Mouse (Mus musculus) heart, embryonic 16.5 days (tissue): ENCODE data around the gene Car6. TPM values are rescaled to one million over a fixed set of nuclear protein-coding genes. Genes with fewer than 3 reads are reported as not detected.

Experiments used
- ATAC-seq: fragments of 200-750 bp; cut with Nextera tagmentation; replicated peaks from 2 replicates; pipeline ENCODE4 v1.8.0; 2017; ENCODE audit warnings: moderate number of reproducible peaks; ENCODE audit not compliant: insufficient read depth, low FRiP score; ENCODE audit errors: extremely low read depth
- H3K27ac ChIP-seq: fragments of 300-500 bp; sonication (generic); 2 replicates; pipeline ENCODE4 v1.5.1; 2014; ENCODE audit warnings: mild to moderate bottlenecking, low read length, control low read depth, moderate library complexity
- H3K27me3 ChIP-seq: fragments of 300-500 bp; sonication (generic); 2 replicates; pipeline ENCODE4 v1.6.1; 2014; ENCODE audit warnings: low read length, mixed read lengths; ENCODE audit not compliant: control insufficient read depth, insufficient read depth
- H3K36me3 ChIP-seq: fragments of 300-500 bp; sonication (generic); 2 replicates; pipeline ENCODE4 v1.6.1; 2014; ENCODE audit not compliant: control insufficient read depth, insufficient read depth
- H3K4me1 ChIP-seq: fragments of 300-500 bp; sonication (generic); 2 replicates; pipeline ENCODE4 v1.6.1; 2014; ENCODE audit warnings: low read length, mixed read lengths; ENCODE audit not compliant: control insufficient read depth, insufficient read depth
- H3K4me2 ChIP-seq: fragments of 300-500 bp; sonication (generic); 2 replicates; pipeline ENCODE4 v1.6.1; 2014; ENCODE audit warnings: low read depth, mild to moderate bottlenecking, control low read depth, low read length
- H3K4me3 ChIP-seq: fragments of 300-500 bp; sonication (generic); 2 replicates; pipeline ENCODE4 v1.5.1; 2014; ENCODE audit warnings: mild to moderate bottlenecking, control low read depth, low read length
- H3K9ac ChIP-seq: fragments of 300-500 bp; sonication (generic); 2 replicates; pipeline ENCODE4 v1.6.1; 2014; ENCODE audit warnings: low read length, control low read depth
- H3K9me3 ChIP-seq: fragments of 300-500 bp; sonication (generic); replicated peaks from 2 replicates; pipeline ENCODE4 v1.6.1; 2016; ENCODE audit warnings: low read length; ENCODE audit not compliant: control insufficient read depth
- WGBS: fragments of 180-500 bp; shearing (Covaris S2); extraction: QIAGEN DNeasy Blood & Tissue Kit; methylation state at CpG from one replicate; pipeline ENCODE4 v1.1.7; 2014; 5-methylcytosine and 5-hydroxymethylcytosine counted together
- polyA plus RNA-seq: library from polyadenylated mRNA; unstranded; fragments of >200 nt; fragmentation: Nextera tagmentation; extraction: Ambion mirVana; gene quantifications from 2 replicates; pipeline ENCODE4 v1.2.1, GENCODE M21; 2015

The Car6 gene
- polyA plus RNA-seq, 1 experiment from 2014 or later, result not detected

DNA sequence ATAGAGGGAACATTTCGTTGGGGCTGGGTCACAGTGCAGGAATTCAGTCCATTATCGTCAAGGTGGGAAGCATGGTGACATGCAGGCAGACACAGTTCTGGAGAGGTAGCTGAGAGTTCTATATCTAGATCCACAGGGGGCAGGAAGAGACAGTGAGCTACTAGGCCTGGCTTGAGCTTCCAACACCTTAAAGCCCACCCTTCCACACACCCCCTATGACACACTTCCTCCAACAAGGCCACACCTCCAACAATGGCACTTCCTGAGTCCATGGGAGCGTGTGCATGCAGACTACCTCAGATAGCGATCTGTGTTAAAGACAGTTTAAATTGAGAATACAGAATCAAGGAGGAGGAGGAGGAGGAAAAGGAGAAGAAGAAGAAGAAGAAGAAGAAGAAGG, 45.4 kb downstream of the Car6 start:
- ATAC-seq, result no peak
- H3K4me3 ChIP-seq, result no peak overlapping the region
- no peak overlapping the region for H3K9ac ChIP-seq
- H3K4me1 ChIP-seq, result no peaks in the 10 kb centered on the region
- no peak overlapping the region for H3K27ac ChIP-seq
- H3K4me2 ChIP-seq, result no peak overlapping the region
- WGBS, result 84% methylated on average over 4 of the region's 4 CpGs
- no peaks in the 10 kb centered on the region for H3K9me3 ChIP-seq
- no peaks in the 10 kb centered on the region for H3K27me3 ChIP-seq
- no peaks in the 10 kb centered on the region for H3K36me3 ChIP-seq

DNA sequence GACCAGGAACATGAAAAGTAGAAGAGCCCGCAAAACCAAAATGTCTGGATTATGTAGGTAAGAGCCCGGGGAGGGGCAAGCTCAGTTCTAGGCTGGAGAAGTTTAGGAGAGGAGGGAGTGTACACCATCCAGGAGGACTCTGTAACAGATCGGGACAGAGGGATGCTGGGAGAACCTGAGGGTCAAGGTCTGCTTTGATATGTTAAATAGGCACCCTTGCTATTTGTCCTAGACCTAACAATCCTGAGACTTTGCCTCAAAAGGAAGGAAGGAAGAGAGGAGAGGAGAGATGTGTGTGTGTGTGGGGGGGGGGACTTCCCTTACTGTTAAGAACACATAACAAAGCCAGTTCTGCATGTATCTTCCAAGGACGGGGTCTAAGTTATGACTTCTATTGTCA, 45.8 kb downstream of the Car6 start:
- Histone ChIP-seq H3K9ac (no peak overlapping the region), H3K4me2 (no peak overlapping the region), H3K27me3 (no peaks in the 10 kb centered on the region), H3K27ac (no peak overlapping the region), H3K4me3 (no peak overlapping the region), H3K4me1 (no peaks in the 10 kb centered on the region), H3K36me3 (no peaks in the 10 kb centered on the region), H3K9me3 (no peaks in the 10 kb centered on the region)
- ATAC-seq, result no peak
- 81% methylated on average over 4 of the region's 4 CpGs for WGBS

DNA sequence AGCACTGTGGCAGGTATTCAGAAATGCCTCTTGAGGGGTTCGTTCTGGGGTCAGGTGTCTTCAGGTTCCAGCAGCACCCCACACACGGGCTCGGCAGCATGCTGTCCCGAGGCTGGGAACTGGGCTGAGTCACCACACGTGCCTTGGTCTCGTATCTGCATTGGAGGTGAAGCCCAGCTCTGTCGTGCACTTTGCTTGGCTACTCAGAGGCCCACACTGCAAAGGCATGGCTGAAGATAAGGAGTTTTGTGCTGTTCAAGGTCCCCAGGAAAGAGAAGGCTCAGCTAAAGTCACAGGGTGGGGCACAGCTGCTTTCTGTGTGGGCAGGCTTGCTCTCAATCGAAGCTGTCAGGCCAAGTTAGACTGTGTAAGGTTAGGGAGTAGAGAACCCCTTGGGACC, 48.6 kb downstream of the Car6 start:
- peaks cover 12% of the 10 kb centered on the region for H3K9me3 ChIP-seq
- H3K27me3 ChIP-seq, result no peaks in the 10 kb centered on the region
- no peaks in the 10 kb centered on the region for H3K36me3 ChIP-seq
- H3K9ac ChIP-seq, result no peak overlapping the region; the same call in 1 of the 2 replicates
- 40% methylated on average over 8 of the region's 8 CpGs for WGBS
- H3K27ac ChIP-seq, result no peak overlapping the region
- H3K4me1 ChIP-seq, result no peaks in the 10 kb centered on the region
- H3K4me3 ChIP-seq, result no peak overlapping the region
- ATAC-seq, result no peak
- no peak overlapping the region for H3K4me2 ChIP-seq

DNA sequence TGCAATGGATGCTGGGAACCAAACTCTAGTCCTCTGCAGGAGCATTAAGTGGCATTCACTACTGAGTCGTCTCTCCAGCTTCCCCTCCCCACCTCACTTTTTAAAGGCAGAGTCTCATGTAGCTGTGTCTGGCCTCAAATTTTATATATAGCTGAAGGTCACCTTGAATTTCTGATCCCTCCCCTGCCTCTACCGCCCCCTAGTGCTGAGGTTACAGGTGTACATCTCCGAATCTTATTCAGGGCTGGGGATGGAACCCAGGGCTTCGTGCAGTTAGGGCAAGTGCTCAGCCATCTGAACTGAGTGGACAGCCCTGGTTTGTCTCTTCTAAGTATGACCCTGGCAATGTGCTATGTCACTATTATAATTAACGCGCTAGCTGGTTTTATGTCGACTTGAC, 50.1 kb downstream of the Car6 start:
- H3K4me3 ChIP-seq, result no peak overlapping the region
- no peak overlapping the region for H3K27ac ChIP-seq
- no peak overlapping the region for H3K4me2 ChIP-seq
- ATAC-seq, result no peak
- no peaks in the 10 kb centered on the region for H3K4me1 ChIP-seq
- H3K9me3 ChIP-seq, result peaks cover 12% of the 10 kb centered on the region
- no peak overlapping the region for H3K9ac ChIP-seq
- WGBS, result 76% methylated on average over 7 of the region's 7 CpGs
- no peaks in the 10 kb centered on the region for H3K27me3 ChIP-seq
- no peaks in the 10 kb centered on the region for H3K36me3 ChIP-seq

DNA sequence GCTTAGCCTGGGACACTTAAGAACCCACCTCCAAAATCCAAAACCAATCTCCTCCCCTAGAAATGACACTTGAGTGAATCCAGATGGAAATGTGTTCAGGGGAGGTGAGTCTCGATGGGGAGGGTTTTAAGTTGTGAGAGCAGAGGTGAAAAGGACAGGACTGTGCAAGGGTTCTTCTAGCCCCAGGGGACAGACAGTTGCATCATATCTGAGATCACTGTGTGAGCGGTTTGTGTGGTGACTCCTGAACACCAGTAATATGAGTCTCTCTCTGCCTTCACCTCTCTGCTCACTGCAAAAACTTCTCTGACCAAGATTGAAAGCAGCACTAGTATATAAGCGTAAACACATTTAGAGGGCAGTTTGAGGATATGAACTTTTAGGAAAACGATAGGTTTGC, 54.8 kb downstream of the Car6 start:
- Histone ChIP-seq H3K36me3 (no peaks in the 10 kb centered on the region), H3K4me1 (no peaks in the 10 kb centered on the region), H3K9ac (no peak overlapping the region), H3K27ac (no peak overlapping the region), H3K4me2 (no peak overlapping the region), H3K9me3 (peaks cover 15% of the 10 kb centered on the region), H3K4me3 (no peak overlapping the region), H3K27me3 (no peaks in the 10 kb centered on the region)
- WGBS, result 78% methylated on average over 4 of the region's 4 CpGs
- no peak for ATAC-seq

DNA sequence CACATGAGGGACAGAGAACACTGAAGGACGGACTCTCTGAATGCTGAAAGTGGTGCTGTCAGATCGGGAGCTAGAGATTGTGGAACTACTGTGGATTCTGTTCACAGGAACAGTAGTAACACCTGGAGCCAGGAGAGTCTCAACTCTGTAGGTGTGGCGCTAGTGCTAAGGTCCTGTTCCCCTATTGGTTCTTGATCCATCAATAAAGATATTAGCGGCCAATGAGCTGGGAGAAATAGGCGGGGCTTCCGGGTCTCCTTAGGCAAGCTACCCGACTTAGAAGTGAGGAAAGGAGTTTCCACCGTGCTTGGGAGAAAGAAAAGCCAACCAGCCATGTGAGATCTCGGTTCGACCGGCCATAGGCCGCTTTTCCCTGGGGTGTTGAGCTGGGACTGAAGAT, 56.9 kb downstream of the Car6 start:
- Histone ChIP-seq H3K4me2 (no peak overlapping the region), H3K27me3 (no peaks in the 10 kb centered on the region), H3K9ac (no peak overlapping the region), H3K27ac (no peak overlapping the region), H3K9me3 (peaks cover 15% of the 10 kb centered on the region), H3K4me3 (no peak overlapping the region), H3K4me1 (no peaks in the 10 kb centered on the region), H3K36me3 (no peaks in the 10 kb centered on the region)
- WGBS, result 23% methylated on average over 12 of the region's 12 CpGs
- ATAC-seq, result no peak

DNA sequence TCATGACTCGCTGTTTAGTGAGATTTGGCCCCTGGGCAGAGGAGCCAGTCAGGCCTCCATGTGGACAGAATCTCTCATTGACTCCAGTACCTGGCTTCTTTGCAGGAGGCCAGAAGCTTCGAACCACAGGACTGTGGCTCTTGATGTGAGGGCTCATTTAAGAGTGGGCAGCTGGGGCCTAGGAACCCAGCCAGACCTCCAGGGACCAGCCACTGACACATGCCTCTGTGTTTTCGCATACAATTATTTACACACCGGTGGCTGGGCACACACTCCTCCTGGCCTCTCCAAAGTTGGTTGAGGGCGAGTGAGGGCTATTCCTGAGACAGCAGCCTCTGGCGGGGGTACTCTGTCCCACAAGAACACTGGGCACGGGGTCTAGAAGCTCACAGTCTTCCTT, 60.8 kb downstream of the Car6 start:
- Histone ChIP-seq H3K27ac (no peak overlapping the region), H3K4me1 (peaks cover 4% of the 10 kb centered on the region; the same call in 1 of the 2 replicates), H3K4me3 (no peak overlapping the region), H3K4me2 (no peak overlapping the region), H3K9ac (no peak overlapping the region), H3K36me3 (no peaks in the 10 kb centered on the region), H3K27me3 (no peaks in the 10 kb centered on the region), H3K9me3 (peaks cover 2% of the 10 kb centered on the region; the same call in 1 of the 2 replicates)
- WGBS, result 76% methylated on average over 7 of the region's 7 CpGs
- ATAC-seq, result no peak

DNA sequence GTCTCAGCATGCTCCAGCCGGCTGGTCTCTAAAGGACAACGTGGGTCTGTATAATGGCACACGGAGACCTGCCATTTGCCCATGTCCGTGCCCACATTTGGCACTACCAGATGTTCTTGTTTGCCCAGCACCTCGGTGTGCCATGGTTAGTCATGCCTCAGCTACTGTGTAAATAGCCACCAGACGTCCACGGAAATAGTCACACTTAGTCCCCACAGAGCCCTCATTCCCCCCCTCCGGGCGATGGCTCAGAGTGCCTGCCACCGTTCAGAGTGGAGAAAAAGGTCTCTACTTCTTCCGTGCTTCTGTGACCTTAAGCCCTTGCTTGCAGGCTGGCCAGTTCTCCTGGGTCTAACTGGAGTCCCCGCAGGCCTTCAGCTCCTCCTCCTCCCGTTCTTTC, 62.0 kb downstream of the Car6 start:
- 64% methylated on average over 13 of the region's 13 CpGs for whole genome bisulfite sequencing
- ATAC-seq, result no peak
- H3K4me3 ChIP-seq, result no peak overlapping the region

DNA sequence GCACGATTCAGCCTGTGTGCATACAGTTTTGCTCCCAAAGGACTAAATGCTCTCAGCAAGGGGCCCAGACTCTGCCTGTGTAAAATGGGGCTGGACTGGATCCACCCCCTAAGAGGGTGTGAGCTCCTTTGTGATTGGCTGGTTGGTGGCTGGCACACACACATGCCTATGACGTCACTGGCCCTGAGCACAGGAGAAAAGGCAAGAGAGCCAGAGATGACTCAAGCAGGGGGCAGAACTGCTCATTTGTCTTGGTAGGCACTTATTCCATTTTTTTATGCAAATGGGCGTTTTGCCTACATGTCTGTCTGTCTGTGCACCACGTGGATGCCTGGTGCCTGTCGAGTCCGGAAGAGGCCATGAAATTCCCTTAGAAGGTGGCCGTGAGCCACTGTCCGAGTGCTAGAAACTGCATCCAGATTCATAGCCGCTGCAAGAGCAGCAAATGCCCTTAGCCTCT, 63.0 kb downstream of the Car6 start:
- no peaks in the 10 kb centered on the region for H3K36me3 ChIP-seq
- no peaks in the 10 kb centered on the region for H3K9me3 ChIP-seq
- peak; percentile 57 for ATAC-seq
- H3K27ac ChIP-seq, result no peak overlapping the region
- no peaks in the 10 kb centered on the region for H3K27me3 ChIP-seq
- H3K4me3 ChIP-seq, result peak overlapping the region; percentile 26
- peaks cover 5% of the 10 kb centered on the region for H3K4me1 ChIP-seq
- H3K9ac ChIP-seq, result no peak overlapping the region
- 21% methylated on average over 9 of the region's 9 CpGs for WGBS
- H3K4me2 ChIP-seq, result peak overlapping the region; percentile 52

More for the DNA sequence above, 62.0 kb downstream of the Car6 start:
- no peak overlapping the region for H3K4me2 ChIP-seq
- H3K27ac ChIP-seq, result no peak overlapping the region
- H3K36me3 ChIP-seq, result no peaks in the 10 kb centered on the region
- no peak overlapping the region for H3K9ac ChIP-seq
- 0 out of 2 replicates have a peak, but pooled peaks cover 2% of the 10 kb centered on the region for H3K9me3 ChIP-seq
- peaks cover 4% of the 10 kb centered on the region; the same call in 1 of the 2 replicates for H3K4me1 ChIP-seq
- no peaks in the 10 kb centered on the region for H3K27me3 ChIP-seq
